Mouse (Mus musculus) heart, embryonic 13.5 days (tissue): Measurements from ENCODE around the gene Tgif1. TPM values are rescaled to one million over a fixed set of nuclear protein-coding genes. Genes with fewer than 3 reads are reported as not detected.

Experiments
- ATAC-seq: fragments of 200-750 bp; cut with Nextera tagmentation; 2 replicates; pipeline ENCODE4 v1.8.0; 2017; ENCODE audit warnings: moderate TSS enrichment; ENCODE audit not compliant: insufficient number of reproducible peaks, low FRiP score, low TSS enrichment; ENCODE audit errors: extremely low read depth
- H3K27ac ChIP-seq: fragments of 300-500 bp; sonication (generic); replicated peaks from 2 replicates; pipeline ENCODE4 v1.5.1; 2015; ENCODE audit warnings: moderate library complexity, mild to moderate bottlenecking, inconsistent platforms
- H3K27me3 ChIP-seq: fragments of 300-500 bp; sonication (generic); replicated peaks from 2 replicates; pipeline ENCODE4 v1.6.1; 2015; ENCODE audit warnings: mild to moderate bottlenecking, inconsistent platforms
- H3K36me3 ChIP-seq: fragments of 300-500 bp; sonication (generic); 2 replicates; pipeline ENCODE4 v1.6.1; 2015; ENCODE audit warnings: mild to moderate bottlenecking, inconsistent platforms
- H3K4me1 ChIP-seq: fragments of 300-500 bp; sonication (generic); 2 replicates; pipeline ENCODE4 v1.6.1; 2015; ENCODE audit warnings: inconsistent platforms
- H3K4me2 ChIP-seq: fragments of 300-500 bp; sonication (generic); 2 replicates; pipeline ENCODE4 v1.6.1; 2015; ENCODE audit warnings: inconsistent platforms, mild to moderate bottlenecking, moderate library complexity
- H3K4me3 ChIP-seq: fragments of 300-500 bp; sonication (generic); 2 replicates; pipeline ENCODE4 v1.5.1; 2015; ENCODE audit warnings: moderate library complexity, mild to moderate bottlenecking, inconsistent platforms
- H3K9ac ChIP-seq: fragments of 300-500 bp; sonication (generic); 2 replicates; pipeline ENCODE4 v1.6.1; 2015; ENCODE audit warnings: inconsistent platforms, mild to moderate bottlenecking, moderate library complexity
- H3K9me3 ChIP-seq: fragments of 300-500 bp; sonication (generic); 2 replicates; pipeline ENCODE4 v1.6.1; 2016; ENCODE audit warnings: inconsistent platforms
- WGBS: fragments of 180-500 bp; shearing (Covaris S2); methylation state at CpG from one replicate; pipeline ENCODE4 v1.1.7; 2015; ENCODE audit warnings: mixed read lengths; 5-methylcytosine and 5-hydroxymethylcytosine counted together
- polyA plus RNA-seq: library from polyadenylated mRNA; unstranded; fragments of >200 nt; fragmentation: Nextera tagmentation; extraction: Ambion mirVana; gene quantifications from 2 replicates; pipeline ENCODE4 v1.2.1, GENCODE M21; 2015

Gene Tgif1
- polyA plus RNA-seq, 1 experiment from 2014 or later = 25.4 TPM

- H3K9ac ChIP-seq = no peak overlapping the region
- H3K27ac ChIP-seq = no peak overlapping the region
- H3K36me3 ChIP-seq = no peaks in the 10 kb centered on the region
- no peak for ATAC-seq
- H3K27me3 ChIP-seq = peaks cover 20% of the 10 kb centered on the region
- no peak overlapping the region for H3K4me3 ChIP-seq
- WGBS = 68% methylated on average over 12 of the region's 12 CpGs
- no peak overlapping the region for H3K4me2 ChIP-seq
- H3K4me1 ChIP-seq = no peaks in the 10 kb centered on the region
- no peaks in the 10 kb centered on the region for H3K9me3 ChIP-seq
Measured at GRCm38 (mm10) chr17:70826227-70826626, 27.1 kb downstream of the Tgif1 start.

- Histone ChIP-seq H3K4me1 (peaks cover 4% of the 10 kb centered on the region; the same call in 1 of the 2 replicates), H3K27me3 (peaks cover 43% of the 10 kb centered on the region), H3K27ac (no peak overlapping the region), H3K4me3 (no peak overlapping the region), H3K9me3 (no peaks in the 10 kb centered on the region), H3K4me2 (no peak overlapping the region), H3K9ac (no peak overlapping the region), H3K36me3 (no peaks in the 10 kb centered on the region)
- no peak for ATAC-seq
- 74% methylated on average over 8 of the region's 8 CpGs for WGBS
Measured at GRCm38 (mm10) chr17:70823083-70823482, 30.3 kb downstream of the Tgif1 start.

- H3K27me3 ChIP-seq = peaks cover 61% of the 10 kb centered on the region
- H3K36me3 ChIP-seq = no peaks in the 10 kb centered on the region
- H3K27ac ChIP-seq = no peak overlapping the region
- no peaks in the 10 kb centered on the region for H3K9me3 ChIP-seq
- H3K9ac ChIP-seq = peak overlapping the region; percentile 77
- H3K4me3 ChIP-seq = peak overlapping the region; percentile 61
- H3K4me1 ChIP-seq = peaks cover 8% of the 10 kb centered on the region
- 3% methylated on average over 51 of the region's 51 CpGs for WGBS
- no peak for ATAC-seq
- H3K4me2 ChIP-seq = peak overlapping the region; percentile 89
Measured at GRCm38 (mm10) chr17:70817862-70818451, 35.4 kb downstream of the Tgif1 start.

- H3K4me3 ChIP-seq = no peak overlapping the region
- no peak overlapping the region for H3K27ac ChIP-seq
- H3K36me3 ChIP-seq = no peaks in the 10 kb centered on the region
- H3K4me2 ChIP-seq = no peak overlapping the region
- H3K27me3 ChIP-seq = peaks cover 45% of the 10 kb centered on the region
- H3K9me3 ChIP-seq = no peaks in the 10 kb centered on the region
- 67% methylated on average over 8 of the region's 8 CpGs for WGBS
- peaks cover 8% of the 10 kb centered on the region for H3K4me1 ChIP-seq
- ATAC-seq = no peak
- H3K9ac ChIP-seq = no peak overlapping the region
Measured at GRCm38 (mm10) chr17:70815001-70815400, 38.3 kb downstream of the Tgif1 start.

- 82% methylated on average over 5 of the region's 5 CpGs for WGBS
- Histone ChIP-seq H3K36me3 (no peaks in the 10 kb centered on the region), H3K27ac (no peak overlapping the region), H3K4me3 (no peak overlapping the region), H3K27me3 (peaks cover 6% of the 10 kb centered on the region), H3K9me3 (no peaks in the 10 kb centered on the region), H3K4me2 (no peak overlapping the region), H3K9ac (no peak overlapping the region), H3K4me1 (no peaks in the 10 kb centered on the region)
- ATAC-seq = no peak
Measured at GRCm38 (mm10) chr17:70810795-70811194, 42.6 kb downstream of the Tgif1 start.

GRCm38 (mm10) chr17:70809776-70810175 is 43.6 kb downstream of the Tgif1 start:
- WGBS = 78% methylated on average over 3 of the region's 3 CpGs
- Histone ChIP-seq H3K4me3 (no peak overlapping the region), H3K27ac (no peak overlapping the region), H3K9me3 (no peaks in the 10 kb centered on the region), H3K27me3 (no peaks in the 10 kb centered on the region), H3K4me2 (no peak overlapping the region), H3K4me1 (no peaks in the 10 kb centered on the region), H3K36me3 (no peaks in the 10 kb centered on the region), H3K9ac (no peak overlapping the region)
- no peak for ATAC-seq

- WGBS = 46% methylated on average over 14 of the region's 14 CpGs
Measured at GRCm38 (mm10) chr17:70808837-70809236, 44.5 kb downstream of the Tgif1 start.

GRCm38 (mm10) chr17:70807885-70808284 is 45.5 kb downstream of the Tgif1 start:
- Histone ChIP-seq H3K4me2 (no peak overlapping the region), H3K27me3 (no peaks in the 10 kb centered on the region), H3K27ac (no peak overlapping the region), H3K4me3 (no peak overlapping the region), H3K9ac (no peak overlapping the region), H3K36me3 (no peaks in the 10 kb centered on the region), H3K4me1 (no peaks in the 10 kb centered on the region), H3K9me3 (no peaks in the 10 kb centered on the region)
- ATAC-seq = no peak
- WGBS = 98% methylated on average over 1 of the region's 1 CpGs

More at GRCm38 (mm10) chr17:70808837-70809236, 44.5 kb downstream of the Tgif1 start:
- no peak for ATAC-seq
- Histone ChIP-seq H3K4me2 (no peak overlapping the region), H3K27ac (no peak overlapping the region), H3K9me3 (no peaks in the 10 kb centered on the region), H3K4me1 (no peaks in the 10 kb centered on the region), H3K36me3 (no peaks in the 10 kb centered on the region), H3K9ac (no peak overlapping the region), H3K4me3 (no peak overlapping the region), H3K27me3 (no peaks in the 10 kb centered on the region)

GRCm38 (mm10) chr17:70806600-70806999 is 46.7 kb downstream of the Tgif1 start:
- Histone ChIP-seq H3K36me3 (no peaks in the 10 kb centered on the region), H3K4me2 (no peak overlapping the region), H3K4me3 (no peak overlapping the region), H3K9me3 (no peaks in the 10 kb centered on the region), H3K4me1 (no peaks in the 10 kb centered on the region), H3K9ac (no peak overlapping the region), H3K27ac (no peak overlapping the region), H3K27me3 (no peaks in the 10 kb centered on the region)
- 60% methylated on average over 2 of the region's 2 CpGs for WGBS
- no peak for ATAC-seq

GRCm38 (mm10) chr17:70805866-70806265 is 47.5 kb downstream of the Tgif1 start:
- no peak overlapping the region for H3K27ac ChIP-seq
- H3K4me2 ChIP-seq = no peak overlapping the region

GRCm38 (mm10) chr17:70802022-70802421 is 51.3 kb downstream of the Tgif1 start:
- WGBS = 78% methylated on average over 14 of the region's 14 CpGs

More at GRCm38 (mm10) chr17:70805866-70806265, 47.5 kb downstream of the Tgif1 start:
- Histone ChIP-seq H3K9me3 (no peaks in the 10 kb centered on the region), H3K9ac (no peak overlapping the region), H3K27me3 (no peaks in the 10 kb centered on the region), H3K36me3 (no peaks in the 10 kb centered on the region), H3K4me1 (no peaks in the 10 kb centered on the region), H3K4me3 (no peak overlapping the region)
- no peak for ATAC-seq
- WGBS = 91% methylated on average over 9 of the region's 9 CpGs

GRCm38 (mm10) chr17:70799266-70799665 is 54.1 kb downstream of the Tgif1 start:
- no peak overlapping the region for H3K4me3 ChIP-seq
- no peaks in the 10 kb centered on the region for H3K36me3 ChIP-seq
- H3K4me2 ChIP-seq = no peak overlapping the region
- 58% methylated on average over 4 of the region's 4 CpGs for WGBS
- no peaks in the 10 kb centered on the region for H3K27me3 ChIP-seq
- H3K9me3 ChIP-seq = no peaks in the 10 kb centered on the region
- H3K4me1 ChIP-seq = peaks cover 13% of the 10 kb centered on the region
- no peak for ATAC-seq
- no peak overlapping the region for H3K27ac ChIP-seq
- no peak overlapping the region for H3K9ac ChIP-seq

More at GRCm38 (mm10) chr17:70802022-70802421, 51.3 kb downstream of the Tgif1 start:
- Histone ChIP-seq H3K4me1 (no peaks in the 10 kb centered on the region), H3K9ac (no peak overlapping the region), H3K36me3 (no peaks in the 10 kb centered on the region), H3K27ac (no peak overlapping the region), H3K4me3 (no peak overlapping the region), H3K27me3 (no peaks in the 10 kb centered on the region), H3K9me3 (no peaks in the 10 kb centered on the region), H3K4me2 (no peak overlapping the region)
- ATAC-seq = no peak
